Mouse (Mus musculus) lung, postnatal 0 days (tissue): ENCODE data around the gene Nol12. TPM values are rescaled to one million over a fixed set of nuclear protein-coding genes. Genes with fewer than 3 reads are reported as not detected.

Experiments used
- ATAC-seq: fragments of 200-750 bp; cut with Nextera tagmentation; 2 replicates; pipeline ENCODE4 v1.8.0; 2017; ENCODE audit warnings: moderate library complexity
- DNase-seq: peaks from one replicate; pipeline ENCODE4 v3.0.0-alpha.2; 2016; ENCODE audit warnings: low spot score
- H3K27ac ChIP-seq: fragments of 300-500 bp; sonication (generic); 2 replicates; pipeline ENCODE4 v1.5.1; 2014; ENCODE audit warnings: antibody characterized with exemption, mild to moderate bottlenecking, low read length, mixed read lengths
- H3K27me3 ChIP-seq: fragments of 300-500 bp; sonication (generic); replicated peaks from 2 replicates; pipeline ENCODE4 v1.6.1; 2014; ENCODE audit warnings: low read length, mixed read lengths; ENCODE audit not compliant: insufficient read depth
- H3K36me3 ChIP-seq: fragments of 300-500 bp; sonication (generic); 2 replicates; pipeline ENCODE4 v1.6.1; 2014; ENCODE audit warnings: low read length, mixed read lengths; ENCODE audit not compliant: insufficient read depth
- H3K4me1 ChIP-seq: fragments of 300-500 bp; sonication (generic); 2 replicates; pipeline ENCODE4 v1.6.1; 2014; ENCODE audit warnings: antibody characterized with exemption, low read depth, low read length, mixed read lengths; ENCODE audit not compliant: insufficient read depth
- H3K4me2 ChIP-seq: fragments of 300-500 bp; sonication (generic); replicated peaks from 2 replicates; pipeline ENCODE4 v1.6.1; 2014; ENCODE audit warnings: low read depth, mild to moderate bottlenecking, low read length, moderate library complexity, mixed read lengths
- H3K4me3 ChIP-seq: fragments of 300-500 bp; sonication (generic); 2 replicates; pipeline ENCODE4 v1.5.1; 2014; ENCODE audit warnings: low read depth, low read length
- H3K9ac ChIP-seq: fragments of 300-500 bp; sonication (generic); replicated peaks from 2 replicates; pipeline ENCODE4 v1.6.1; 2014; ENCODE audit warnings: low read depth, mild to moderate bottlenecking
- H3K9me3 ChIP-seq: fragments of 300-500 bp; sonication (generic); 2 replicates; pipeline ENCODE4 v1.6.1; 2016; ENCODE audit warnings: low read length, mixed read lengths
- CTCF ChIP-seq: IDR thresholded peaks from 2 replicates; pipeline ENCODE4 v1.5.1; 2016; ENCODE audit warnings: antibody characterized with exemption, mild to moderate bottlenecking
- EP300 ChIP-seq: IDR thresholded peaks from 2 replicates; pipeline ENCODE4 v1.6.1; 2016; ENCODE audit warnings: antibody characterized with exemption, mild to moderate bottlenecking, control low read depth
- WGBS: fragments of 180-500 bp; shearing (Covaris S2); extraction: QIAGEN DNeasy Blood & Tissue Kit; methylation state at CpG from one replicate; pipeline ENCODE4 v1.1.7; 2014; 5-methylcytosine and 5-hydroxymethylcytosine counted together
- polyA plus RNA-seq: library from polyadenylated mRNA; unstranded; fragments of >200 nt; fragmentation: Nextera tagmentation; extraction: Ambion mirVana; gene quantifications from 2 replicates; pipeline ENCODE4 v1.2.1, GENCODE M21; 2015

Nol12 gene
- polyA plus RNA-seq, 1 experiment from 2014 or later: 28.9 TPM

DNA sequence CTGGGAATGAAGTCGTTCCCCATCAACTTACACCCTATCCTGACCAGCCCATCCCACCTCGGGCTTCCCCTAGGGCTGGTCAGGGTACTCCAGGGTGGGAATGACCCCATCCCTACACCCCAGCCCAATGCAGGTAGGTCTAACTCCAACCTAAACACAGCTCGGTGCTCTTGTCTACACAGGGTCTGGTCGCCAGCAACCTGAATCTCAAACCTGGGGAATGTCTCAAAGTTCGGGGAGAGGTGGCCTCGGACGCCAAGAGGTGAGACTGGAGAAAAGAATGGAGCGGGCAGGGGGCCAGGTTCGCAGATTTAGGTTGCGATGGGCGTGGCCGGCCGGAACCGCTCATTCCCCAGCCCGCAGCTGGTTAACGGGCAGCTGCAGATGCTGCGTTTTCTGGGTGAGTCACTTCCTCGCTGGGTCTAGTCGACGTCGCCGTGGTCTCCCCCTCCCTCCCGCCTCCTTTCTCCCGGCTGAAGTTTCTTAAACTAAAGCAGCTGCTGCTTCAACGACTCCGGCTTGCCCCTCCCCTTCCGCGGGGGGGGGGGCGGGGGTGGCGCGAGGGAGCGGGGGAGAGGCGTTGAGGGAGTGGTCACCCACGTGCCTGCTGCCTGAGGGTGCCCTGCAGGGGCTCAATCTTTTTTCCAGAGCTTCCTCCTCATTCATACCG, 6.8 kb upstream of the Nol12 start:
- DNase-seq: peak; percentile 96
- H3K4me3 ChIP-seq: peak overlapping the region; percentile 36
- H3K9ac ChIP-seq: 0 out of 2 replicates have a peak overlapping the region, but pooled peaks have one; percentile 1
- no peaks in the 10 kb centered on the region for H3K9me3 ChIP-seq
- no peaks in the 10 kb centered on the region for H3K36me3 ChIP-seq
- peaks cover 16% of the 10 kb centered on the region; the same call in 1 of the 2 replicates for H3K4me1 ChIP-seq
- H3K27ac ChIP-seq: peak overlapping the region; percentile 68
- TF ChIP-seq EP300 (no peak), CTCF (no peak)
- peak; percentile 73 for ATAC-seq
- peak overlapping the region; percentile 64 for H3K4me2 ChIP-seq
- H3K27me3 ChIP-seq: no peaks in the 10 kb centered on the region
- WGBS: under 1% methylated on average over 26 of the region's 35 CpGs

DNA sequence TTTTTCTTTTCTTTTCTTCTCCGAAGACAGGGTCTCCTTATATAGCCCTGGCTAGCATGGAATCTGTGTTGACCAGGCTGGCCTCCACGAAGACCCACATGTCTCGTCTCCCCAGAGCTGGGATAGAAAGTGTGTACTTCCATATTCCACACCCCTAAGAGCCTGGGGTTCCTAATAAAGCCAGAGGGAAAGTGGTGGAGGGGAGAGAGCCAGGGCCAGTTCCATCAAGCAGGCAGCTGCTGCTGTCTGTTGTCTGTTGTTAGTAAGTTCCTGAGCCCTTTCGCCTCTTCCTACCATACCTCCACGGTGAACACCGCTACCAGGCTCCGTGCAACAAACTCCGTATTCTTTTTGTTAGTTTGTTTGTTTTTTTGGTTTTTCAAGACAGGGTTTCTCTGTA, 6.2 kb upstream of the Nol12 start:
- peak overlapping the region; percentile 64 for H3K4me2 ChIP-seq
- H3K36me3 ChIP-seq: no peaks in the 10 kb centered on the region
- peak overlapping the region; percentile 15; the same call in 1 of the 2 replicates for H3K27ac ChIP-seq
- no peaks in the 10 kb centered on the region for H3K27me3 ChIP-seq
- H3K9ac ChIP-seq: no peak overlapping the region
- no peak for DNase-seq
- 0 out of 2 replicates have a peak overlapping the region, but pooled peaks have one; percentile 36 for H3K4me3 ChIP-seq
- 58% methylated on average over 7 of the region's 8 CpGs for whole genome bisulfite sequencing
- H3K9me3 ChIP-seq: no peaks in the 10 kb centered on the region
- TF ChIP-seq CTCF: no peak
- TF ChIP-seq EP300: no peak
- no peak for ATAC-seq
- peaks cover 16% of the 10 kb centered on the region; the same call in 1 of the 2 replicates for H3K4me1 ChIP-seq

- no peaks in the 10 kb centered on the region for H3K9me3 ChIP-seq
- DNase-seq: no peak
- no peak for TF ChIP-seq EP300
- TF ChIP-seq CTCF: no peak
- 94% methylated on average over 6 of the region's 6 CpGs for WGBS
- H3K27me3 ChIP-seq: no peaks in the 10 kb centered on the region
- H3K4me2 ChIP-seq: no peak overlapping the region
- H3K36me3 ChIP-seq: no peaks in the 10 kb centered on the region
- ATAC-seq: no peak
- no peak overlapping the region for H3K9ac ChIP-seq
- H3K4me3 ChIP-seq: no peak overlapping the region
- H3K4me1 ChIP-seq: peaks cover 16% of the 10 kb centered on the region; the same call in 1 of the 2 replicates
- H3K27ac ChIP-seq: no peak overlapping the region
These were observed 4.5 kb upstream of the Nol12 start for GRCm38 (mm10) chr15:78930192-78930706.

GRCm38 (mm10) chr15:78930801-78931426, 3.8 kb upstream of the Nol12 start:
- 85% methylated on average over 7 of the region's 7 CpGs for WGBS
- no peak for TF ChIP-seq EP300
- no peak for TF ChIP-seq CTCF
- Histone ChIP-seq H3K27ac (no peak overlapping the region), H3K4me1 (peaks cover 14% of the 10 kb centered on the region; the same call in 1 of the 2 replicates), H3K9ac (no peak overlapping the region), H3K27me3 (no peaks in the 10 kb centered on the region), H3K4me3 (no peak overlapping the region), H3K9me3 (no peaks in the 10 kb centered on the region), H3K36me3 (no peaks in the 10 kb centered on the region), H3K4me2 (no peak overlapping the region)
- ATAC-seq (no peak), DNase-seq (no peak)

GRCm38 (mm10) chr15:78931577-78931976, 3.2 kb upstream of the Nol12 start:
- Histone ChIP-seq H3K27me3 (no peaks in the 10 kb centered on the region), H3K4me3 (no peak overlapping the region), H3K4me2 (no peak overlapping the region), H3K27ac (no peak overlapping the region), H3K36me3 (no peaks in the 10 kb centered on the region), H3K4me1 (peaks cover 9% of the 10 kb centered on the region; the same call in 1 of the 2 replicates), H3K9ac (no peak overlapping the region), H3K9me3 (no peaks in the 10 kb centered on the region)
- peak; percentile 37 for ATAC-seq
- TF ChIP-seq EP300 (no peak), CTCF (peak; percentile 88)
- DNase-seq: peak; percentile 90
- WGBS: 26% methylated on average over 3 of the region's 3 CpGs

GRCm38 (mm10) chr15:78936403-78936802, 1.7 kb downstream of the Nol12 start:
- Histone ChIP-seq H3K4me3 (no peak overlapping the region), H3K9ac (no peak overlapping the region), H3K9me3 (no peaks in the 10 kb centered on the region), H3K27ac (no peak overlapping the region), H3K4me2 (no peak overlapping the region), H3K4me1 (no peaks in the 10 kb centered on the region), H3K27me3 (no peaks in the 10 kb centered on the region), H3K36me3 (0 out of 2 replicates have a peak, but pooled peaks cover 13% of the 10 kb centered on the region)
- DNase-seq (no peak), ATAC-seq (no peak)
- TF ChIP-seq CTCF: no peak
- TF ChIP-seq EP300: no peak
- WGBS: 92% methylated on average over 12 of the region's 12 CpGs
